Mouse (Mus musculus) c-Kit-positive CD71-positive TER-119-negative erythroid progenitor cells, embryonic 14.5 days (primary cell): ENCODE results near the gene Fuom.
"Not testable (repeated sequence)": the region's sequence is repeated elsewhere in the genome, so short reads cannot be mapped to it uniquely, and the experiment has no call there.

Experiments
- DNase-seq: peaks from one replicate; pipeline ENCODE4 v3.0.0-alpha.2; 2013; ENCODE audit warnings: low read depth

The Fuom gene

DNA sequence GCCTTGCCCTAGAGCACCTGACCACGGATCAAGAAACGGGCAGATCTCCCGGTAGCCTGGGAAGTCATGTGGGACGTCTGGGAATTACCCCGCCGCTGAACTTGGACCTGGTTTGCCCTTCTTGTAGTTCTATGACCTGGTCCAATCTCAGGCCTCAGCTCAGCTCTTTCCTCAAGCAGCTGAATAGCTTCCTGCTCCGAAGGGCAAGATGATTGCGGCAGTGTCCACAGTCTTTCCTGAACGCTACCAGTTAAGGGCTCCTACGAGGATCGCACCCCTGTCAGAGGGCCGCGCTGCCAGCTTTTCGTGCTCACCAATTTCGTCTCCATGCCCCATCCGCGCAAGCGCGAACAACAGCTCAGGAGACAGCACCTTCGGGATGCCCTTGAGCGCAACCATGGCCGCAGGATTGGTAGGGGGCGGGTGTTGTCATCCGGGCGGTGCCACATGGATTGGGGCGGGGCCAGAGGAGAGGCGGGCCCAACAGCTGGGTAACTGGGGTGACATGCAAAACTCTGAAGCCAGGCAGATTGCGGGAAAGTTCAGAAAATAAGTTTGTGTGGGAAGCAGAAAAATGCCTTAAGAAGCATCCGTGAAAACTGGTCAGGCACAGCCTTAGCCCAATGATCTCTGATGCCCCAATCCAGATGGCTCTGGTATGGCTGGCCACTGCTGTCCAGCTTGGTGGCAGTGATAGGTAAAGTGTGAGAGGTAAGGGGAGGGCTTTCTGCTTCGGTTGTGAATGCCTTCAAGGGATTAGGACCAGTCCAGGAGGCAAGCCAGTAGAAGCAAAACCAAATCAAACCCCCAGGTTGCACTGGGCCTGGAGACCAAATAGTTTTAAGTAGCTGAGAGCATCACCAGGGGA lies at the start of gene Fuom:
Gene Fuom, minus strand, starts transcription at position 449 of the 868 bp plus-strand sequence.
- peak; percentile 83 for DNase-seq

DNA sequence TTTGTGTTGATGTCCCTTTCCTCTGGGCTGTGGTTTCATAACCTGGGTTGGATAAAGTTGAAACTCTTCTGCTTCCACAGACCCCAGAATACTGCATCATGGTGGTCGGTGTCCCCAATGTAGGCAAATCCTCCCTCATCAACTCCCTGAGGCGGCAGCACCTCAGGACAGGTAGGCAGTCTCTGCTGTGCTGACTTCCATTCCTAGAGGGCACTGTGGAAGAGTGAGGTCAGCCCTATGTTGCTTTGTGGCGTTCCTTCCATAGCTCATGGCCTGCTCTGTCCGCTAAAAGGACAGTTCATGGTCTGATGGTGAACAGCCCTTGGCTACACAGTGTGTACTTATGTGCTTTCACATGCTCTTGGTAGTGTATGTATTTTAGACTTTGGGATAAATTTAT lies 42.3 kb upstream of the Fuom start:
- no peak for DNase-seq

DNA sequence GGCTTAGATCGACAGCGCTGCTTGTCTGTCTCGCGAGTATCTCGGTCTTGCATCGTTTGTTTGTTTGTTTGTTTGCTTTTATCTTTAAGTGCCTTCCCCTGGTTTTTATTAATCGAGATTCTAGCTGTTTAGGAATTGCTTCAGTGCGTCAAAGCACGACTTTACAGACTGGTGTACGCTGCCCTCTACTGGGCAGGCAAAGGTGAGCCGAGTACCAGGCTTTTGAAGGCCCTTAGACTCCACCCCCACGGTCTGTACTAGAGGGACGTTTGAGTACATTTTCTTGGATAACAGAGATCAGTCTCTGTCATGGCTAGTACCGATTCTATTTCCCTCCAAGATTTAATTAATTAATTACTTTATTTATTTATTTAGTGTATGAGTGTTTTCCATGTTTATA lies 39.1 kb upstream of the Fuom start:
- peak; percentile 68 for DNase-seq

DNA sequence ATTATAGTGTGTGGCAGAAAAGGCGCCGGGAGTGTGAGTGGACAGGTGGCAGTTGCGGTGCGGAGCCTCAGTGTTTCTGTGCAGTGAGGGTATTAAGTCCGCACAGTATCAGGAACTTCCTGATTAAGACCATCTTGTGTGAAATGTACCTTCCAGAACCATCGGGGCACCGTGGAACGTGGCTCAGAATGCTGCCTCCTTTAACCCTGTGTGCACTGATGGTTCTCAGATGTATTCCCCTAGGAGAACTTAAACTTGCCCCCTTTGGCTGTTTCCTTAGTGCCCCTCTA lies 35.7 kb upstream of the Fuom start:
- no peak for DNase-seq

DNA sequence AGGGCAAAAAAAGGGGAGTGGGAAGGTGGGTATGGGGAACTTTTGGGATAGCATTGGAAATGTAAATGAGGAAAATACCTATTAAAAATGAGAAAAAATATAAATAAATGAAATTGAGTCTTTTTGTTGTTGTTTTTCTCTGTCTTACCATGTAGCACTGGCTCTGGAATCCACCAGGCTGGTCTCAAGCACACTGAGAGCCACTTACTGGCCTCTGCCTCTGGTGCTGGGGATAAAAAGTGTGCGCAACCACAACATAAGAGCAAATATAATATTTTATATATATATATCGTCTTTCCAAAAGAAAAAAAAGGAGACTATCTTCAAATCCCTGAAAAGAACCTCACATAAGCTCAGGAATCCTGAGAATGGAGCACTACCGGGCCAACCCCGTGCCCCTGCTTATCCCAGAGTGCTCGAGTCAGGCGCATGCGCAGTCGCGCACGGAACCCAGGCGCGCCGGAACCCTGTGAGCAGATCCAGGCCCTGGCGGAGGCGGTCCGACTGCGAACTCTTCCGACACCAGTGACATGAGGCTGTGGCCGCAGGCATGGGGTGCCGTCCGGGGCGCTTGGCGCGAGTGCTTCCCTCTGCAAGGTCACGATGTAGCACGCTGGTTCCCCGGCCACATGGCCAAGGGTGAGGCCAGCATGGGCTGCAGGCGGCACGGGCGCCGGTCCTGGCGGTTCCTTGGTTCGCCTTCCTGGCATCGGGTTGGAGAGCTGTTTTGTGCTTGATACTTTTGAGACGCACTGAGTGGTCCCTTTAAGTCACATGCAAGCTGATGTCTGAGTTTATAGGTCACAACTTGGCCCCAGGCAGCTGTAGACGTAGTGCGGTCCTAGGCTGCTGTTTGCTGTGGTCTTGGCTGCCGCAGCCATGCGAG lies 35.1 kb upstream of the Fuom start, which contains the start of gene Mtg1:
Gene Mtg1, plus strand, starts transcription at position 430 of the 886 bp plus-strand sequence.
- DNase-seq, result peak; percentile 89

DNA sequence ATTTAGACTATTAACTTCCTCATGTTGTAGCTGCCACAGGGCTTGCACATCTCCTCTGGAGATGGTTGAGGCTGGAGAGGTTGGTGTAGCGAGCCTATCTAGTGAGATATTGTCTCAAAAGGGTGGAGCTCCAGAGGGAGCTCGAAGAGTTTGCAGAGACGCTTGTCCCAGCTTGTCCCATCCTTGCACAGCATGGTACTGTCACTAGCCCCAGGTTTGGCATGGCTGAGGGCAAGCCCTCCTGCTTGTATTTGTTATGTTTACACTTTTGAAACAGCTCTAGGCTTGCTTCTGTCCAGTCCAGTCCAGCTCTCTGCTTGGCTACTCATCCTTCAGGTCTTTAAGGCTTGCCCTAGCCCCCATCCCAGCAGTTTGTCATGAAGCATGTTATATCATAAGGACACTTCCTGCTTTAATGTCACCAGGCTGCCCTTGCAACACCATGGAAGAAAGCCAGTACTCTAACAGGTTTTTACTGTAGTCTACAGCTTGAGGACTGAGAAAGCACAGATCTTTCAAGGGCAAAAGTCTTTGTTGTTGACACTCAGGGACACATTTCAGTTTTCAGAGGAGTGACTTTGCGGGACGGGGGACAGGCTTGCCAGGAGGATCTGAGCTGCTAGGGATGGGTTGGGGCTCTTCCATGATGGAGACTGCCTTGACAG lies 33.0 kb upstream of the Fuom start:
- DNase-seq, result no peak

DNA sequence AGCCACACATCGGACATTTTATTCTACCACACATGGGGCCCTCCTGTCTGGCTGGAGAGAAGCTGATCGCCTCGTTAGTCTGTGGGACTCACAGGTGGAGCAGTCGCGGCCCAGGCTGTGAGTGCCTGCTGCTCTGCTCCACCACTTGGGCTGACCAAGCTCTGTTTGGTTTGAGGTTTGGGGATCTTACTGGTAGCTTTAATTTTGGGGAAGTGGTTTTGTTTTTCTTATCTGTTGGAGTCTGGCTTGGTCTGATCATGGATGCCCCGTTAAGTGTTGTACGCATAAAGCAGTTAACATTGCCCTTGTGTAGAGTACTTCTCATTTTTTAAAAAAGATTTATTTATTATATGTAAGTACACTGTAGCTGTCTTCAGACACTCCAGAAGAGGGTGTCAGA lies 31.8 kb upstream of the Fuom start:
- not testable (repeated sequence) for DNase-seq

DNA sequence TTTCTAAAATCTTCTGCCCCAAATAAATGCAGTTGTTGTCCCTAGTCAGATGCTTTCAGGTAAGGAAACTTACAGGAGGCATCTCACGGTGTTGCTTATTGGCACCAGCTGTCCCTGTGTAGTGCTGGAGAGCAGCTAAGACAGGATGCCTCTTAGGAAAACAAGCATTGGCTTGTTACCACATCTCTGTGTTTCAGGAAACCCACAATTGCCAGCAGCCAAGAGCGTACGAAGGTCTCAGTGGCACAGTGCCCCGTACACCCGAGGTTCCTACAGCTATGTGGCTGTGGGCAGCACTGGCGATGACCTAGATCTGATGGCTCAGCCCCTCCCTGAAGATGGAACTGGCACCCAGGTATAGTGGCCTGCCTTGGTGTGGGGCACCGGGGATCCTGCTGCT lies 29.9 kb upstream of the Fuom start:
- DNase-seq, result not testable (repeated sequence)

DNA sequence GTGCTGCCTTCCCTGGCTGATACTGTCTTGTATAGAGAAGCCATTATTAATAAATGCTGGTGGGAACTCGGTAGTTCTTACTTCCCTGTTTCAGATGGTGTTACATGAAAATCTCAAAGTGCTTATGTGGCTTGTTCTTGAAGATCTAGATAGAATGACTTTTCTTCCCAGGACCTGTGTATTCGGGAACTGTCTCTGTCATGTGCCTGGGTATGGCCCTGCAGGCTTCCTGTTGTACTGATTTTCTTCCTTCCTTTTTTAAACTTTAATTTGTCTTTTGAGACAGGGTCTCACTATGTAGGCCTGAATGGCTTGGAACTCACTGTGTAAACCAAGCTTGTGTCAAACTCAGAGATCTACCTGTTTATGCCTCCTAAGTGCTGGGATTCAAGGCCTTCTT lies 25.7 kb upstream of the Fuom start:
- DNase-seq, result no peak

DNA sequence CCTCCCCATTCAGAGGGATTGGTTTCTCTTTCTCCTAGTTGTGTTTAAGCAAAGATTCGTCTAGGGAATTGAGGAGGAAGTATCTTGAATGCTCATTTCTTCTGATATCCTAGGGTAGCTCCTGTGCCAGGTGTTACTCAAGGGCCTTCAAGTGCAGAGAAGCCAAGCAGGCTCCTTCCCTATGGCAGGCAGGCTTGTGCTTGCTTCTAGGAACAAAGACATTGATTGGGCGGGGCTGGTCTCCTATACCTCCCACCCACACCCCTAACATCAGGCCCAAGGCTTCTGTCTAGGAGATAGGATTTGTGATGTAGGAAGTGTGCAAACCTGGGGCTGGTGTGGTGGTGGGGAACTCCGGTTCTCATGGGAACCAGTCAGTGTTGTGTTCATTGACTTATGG lies 24.7 kb upstream of the Fuom start:
- no peak for DNase-seq

DNA sequence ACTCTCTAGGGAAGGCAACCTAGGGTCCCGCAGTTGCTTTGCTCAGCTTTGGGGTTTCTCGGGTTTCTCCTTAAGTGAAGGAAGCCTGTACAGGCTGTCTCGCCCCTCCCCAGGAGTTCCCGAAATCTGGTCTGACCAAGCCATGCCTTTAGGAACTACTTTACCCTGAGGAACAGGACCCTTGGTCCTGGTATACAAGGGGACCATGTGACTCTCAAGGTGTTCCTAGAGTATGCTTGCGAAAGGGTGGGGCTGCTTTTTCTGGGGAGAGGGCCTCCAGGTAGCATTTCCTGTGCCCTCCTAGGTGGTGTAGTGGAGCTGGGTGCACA lies 23.7 kb upstream of the Fuom start:
- DNase-seq, result no peak

DNA sequence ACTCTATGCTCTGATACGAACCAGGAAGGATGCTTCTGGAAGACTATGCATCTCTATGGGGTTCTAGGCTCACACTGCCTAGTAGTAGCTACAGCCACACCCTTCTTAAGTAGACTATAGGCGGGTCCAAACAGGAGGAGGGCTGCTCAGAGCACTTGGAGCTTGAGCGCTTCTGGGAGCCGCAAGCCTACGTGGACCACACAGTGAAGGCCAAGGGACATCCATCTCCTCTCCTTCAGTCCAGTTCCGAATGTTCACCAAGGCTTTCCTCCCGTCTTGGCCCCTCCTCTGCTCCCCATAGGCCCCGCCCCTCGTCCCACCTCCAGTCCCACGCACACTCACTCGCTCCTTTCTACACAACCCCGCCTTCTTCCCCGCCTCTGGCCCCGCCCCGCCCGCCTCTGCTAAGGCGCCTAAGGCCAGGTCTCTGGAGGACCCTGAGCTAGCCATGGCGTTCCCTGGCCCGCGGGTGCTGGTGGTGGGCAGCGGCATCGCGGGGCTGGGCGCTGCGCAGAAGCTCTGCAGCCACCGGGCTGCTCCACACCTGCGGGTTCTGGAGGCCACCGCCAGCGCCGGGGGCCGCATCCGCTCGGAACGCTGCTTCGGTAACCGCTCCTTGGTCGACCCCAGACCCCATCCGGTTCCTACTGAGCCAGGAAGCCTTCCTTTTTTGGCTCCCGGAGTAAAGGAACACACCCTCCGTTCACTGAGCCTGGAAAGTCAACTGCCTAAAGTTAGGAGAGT lies 23.2 kb upstream of the Fuom start:
- DNase-seq, result peak; percentile 86

DNA sequence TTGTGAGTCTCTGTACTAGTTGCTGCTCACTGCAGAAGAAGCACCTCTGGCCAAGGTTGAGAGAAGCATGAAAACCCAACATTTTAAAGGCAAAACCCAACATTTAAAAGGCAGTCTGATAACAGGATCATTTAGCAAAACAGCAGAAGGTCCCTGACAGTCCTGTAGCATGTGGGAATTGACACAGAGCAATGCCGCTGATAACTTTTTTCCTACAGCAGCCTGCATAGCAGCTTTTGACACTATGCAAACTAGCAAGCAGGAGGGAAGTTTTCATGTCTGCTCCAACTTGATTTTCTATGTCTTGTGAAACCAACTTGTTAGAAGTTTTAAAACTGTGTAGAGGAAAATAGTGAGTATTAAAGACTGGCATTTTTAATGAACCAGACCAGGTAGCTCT lies 22.1 kb upstream of the Fuom start:
- no peak for DNase-seq

DNA sequence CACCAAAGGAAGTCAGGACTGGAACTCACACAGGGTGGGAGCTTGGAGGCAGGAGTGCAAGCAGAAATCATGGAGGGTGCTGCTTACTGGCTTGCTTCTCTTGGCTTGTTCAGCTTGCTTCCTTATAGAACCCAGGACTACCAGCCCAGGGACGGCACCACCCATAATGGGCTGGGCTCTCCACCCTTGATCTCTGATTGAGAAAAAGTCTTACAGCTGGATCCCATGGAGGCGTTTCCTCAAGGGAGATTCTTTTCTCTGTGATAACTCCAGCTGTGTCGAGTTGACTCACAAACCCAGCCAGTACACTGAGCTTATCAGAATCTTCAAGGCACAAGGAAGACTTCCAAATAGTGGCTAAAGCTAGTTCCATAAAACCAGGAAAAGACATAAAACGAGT lies 20.5 kb upstream of the Fuom start:
- no peak for DNase-seq

DNA sequence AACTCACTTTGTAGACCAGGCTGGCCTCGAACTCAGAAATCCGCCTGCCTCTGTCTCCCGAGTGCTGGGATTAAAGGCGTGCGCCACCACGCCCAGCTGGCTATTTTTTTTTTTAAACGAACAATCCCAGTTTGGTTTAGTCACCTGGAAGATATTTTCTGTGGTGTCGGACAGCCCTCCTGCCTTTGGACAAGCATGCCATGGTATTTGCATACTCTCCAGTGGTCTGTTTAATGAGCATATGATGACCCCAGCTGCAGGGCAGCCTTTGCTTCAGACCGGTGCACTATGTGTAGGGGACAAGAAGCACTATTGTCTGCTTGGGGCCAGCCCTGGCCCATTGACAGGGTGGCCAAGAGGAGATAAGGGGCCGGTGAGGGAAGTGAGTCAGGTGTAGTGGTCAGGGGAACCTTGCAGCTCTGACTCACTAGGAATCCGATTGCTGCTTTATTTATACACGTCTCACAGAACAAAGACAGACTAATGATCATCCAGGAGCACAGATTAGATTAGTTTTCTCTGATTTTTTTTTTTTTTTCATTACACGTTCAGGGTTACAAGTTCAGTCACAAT lies 19.2 kb upstream of the Fuom start:
- DNase-seq, result no peak

DNA sequence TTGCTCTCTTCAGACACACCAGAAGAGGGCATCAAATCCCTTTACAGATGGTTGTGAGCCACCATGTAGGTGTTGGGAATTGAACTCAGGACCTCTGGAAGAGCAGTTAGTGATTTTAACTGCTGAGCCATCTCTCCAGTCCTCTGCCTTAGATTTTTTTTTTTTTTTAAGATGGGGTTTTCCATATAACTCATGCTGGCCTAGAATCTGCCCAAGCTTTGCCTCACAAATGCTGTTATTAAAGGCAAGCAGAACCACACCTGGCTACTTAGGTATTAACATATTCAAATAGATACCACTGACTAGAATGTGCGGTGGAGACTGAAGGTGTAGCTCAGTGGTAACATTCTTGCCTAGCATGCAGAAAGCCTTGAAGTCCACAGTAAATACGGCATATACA lies 18.2 kb upstream of the Fuom start:
- DNase-seq, result no peak

DNA sequence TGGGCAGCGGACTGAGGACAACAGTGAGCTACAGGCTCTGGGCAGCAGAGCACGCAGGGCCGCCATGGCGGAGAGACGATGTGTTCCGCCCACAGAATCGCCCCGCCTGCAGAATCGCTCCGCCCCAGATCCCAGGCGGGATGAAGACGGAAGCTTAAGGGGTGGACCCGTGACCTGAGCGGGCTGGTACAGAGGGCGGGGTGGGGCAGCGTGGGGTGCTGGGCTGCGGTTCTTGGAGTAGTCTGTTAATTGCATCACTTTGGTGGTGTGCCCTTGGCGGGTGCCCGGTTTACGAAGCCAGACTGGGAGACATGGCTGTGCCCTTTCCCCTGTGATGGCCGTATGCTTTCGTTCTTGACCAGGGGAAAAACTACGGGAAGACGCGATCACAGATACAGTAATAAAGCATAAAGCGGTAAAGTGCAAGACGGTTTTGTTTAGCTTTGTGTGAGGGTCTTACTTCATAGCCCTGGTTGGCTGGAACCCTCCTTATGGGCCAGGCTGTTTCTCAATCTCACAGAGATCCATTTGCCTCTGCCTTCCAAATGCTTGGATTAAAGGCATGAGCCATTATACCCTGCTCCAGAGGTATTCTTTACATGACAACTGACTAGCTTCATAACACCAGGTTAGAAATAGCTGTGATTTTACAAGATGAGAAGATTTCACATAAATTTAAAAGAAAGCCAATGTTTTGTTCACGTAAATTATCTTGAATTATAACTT lies 14.3 kb upstream of the Fuom start, which contains the start of gene Echs1:
Gene Echs1, minus strand, starts transcription at position 148 of the 726 bp plus-strand sequence.
- peak; percentile 89 for DNase-seq

DNA sequence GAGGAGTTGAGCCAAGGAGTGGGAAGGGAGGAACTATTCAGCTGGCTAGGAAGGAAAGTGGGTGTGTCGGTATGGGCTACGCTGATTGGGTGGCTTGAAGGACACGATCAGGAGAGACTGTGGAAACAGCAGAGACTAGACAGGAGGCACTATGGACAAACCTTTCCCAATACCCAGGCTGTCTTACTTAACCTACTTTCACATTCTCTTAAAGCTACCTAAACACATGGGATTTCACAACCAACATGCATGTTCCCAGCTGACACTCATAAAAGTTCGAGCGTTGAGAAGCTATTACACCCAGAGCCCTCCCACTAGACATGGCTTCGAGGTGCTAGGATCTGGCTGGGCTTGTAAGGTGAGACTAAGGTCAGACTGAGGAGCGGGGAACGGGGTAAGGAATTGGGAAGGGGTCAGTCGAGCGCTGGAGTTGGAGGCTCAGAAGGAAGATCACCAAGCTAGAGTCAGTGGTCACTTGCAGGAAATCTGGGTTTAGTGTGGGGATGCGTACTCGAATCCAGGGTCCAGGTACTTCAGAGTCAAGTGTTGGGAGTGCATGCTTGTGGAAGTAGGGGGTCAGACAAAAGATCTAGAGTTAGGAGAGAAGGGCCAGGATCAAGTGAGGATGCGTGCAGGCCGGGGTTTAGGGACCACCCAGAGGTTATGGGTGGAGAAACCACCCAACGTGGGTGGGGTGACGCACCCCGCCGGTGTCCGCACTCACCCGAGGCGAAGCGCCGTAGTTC lies 13.5 kb upstream of the Fuom start, which contains the start of gene Paox:
Gene Paox, plus strand, starts transcription at position 217 of the 746 bp plus-strand sequence.
- DNase-seq, result no peak

DNA sequence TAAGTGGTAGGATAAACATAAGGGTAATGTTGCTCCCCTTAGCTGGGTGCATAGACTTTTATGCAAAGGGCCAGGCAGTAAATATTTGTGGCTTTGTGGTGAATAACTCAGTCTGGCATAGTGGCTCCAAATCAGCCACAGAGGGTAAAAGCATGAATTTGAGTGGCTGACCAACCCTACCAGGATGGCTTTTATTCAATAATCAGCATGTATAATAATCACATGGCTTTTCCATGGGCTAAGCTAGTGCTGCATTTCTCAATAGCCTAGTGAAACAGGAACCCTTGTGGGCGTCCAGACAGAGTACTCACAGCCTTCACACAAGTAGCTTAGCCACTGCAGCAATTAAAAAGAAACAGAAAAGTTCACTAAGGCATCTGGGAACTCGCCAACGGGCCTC lies 9.7 kb upstream of the Fuom start:
- no peak for DNase-seq

DNA sequence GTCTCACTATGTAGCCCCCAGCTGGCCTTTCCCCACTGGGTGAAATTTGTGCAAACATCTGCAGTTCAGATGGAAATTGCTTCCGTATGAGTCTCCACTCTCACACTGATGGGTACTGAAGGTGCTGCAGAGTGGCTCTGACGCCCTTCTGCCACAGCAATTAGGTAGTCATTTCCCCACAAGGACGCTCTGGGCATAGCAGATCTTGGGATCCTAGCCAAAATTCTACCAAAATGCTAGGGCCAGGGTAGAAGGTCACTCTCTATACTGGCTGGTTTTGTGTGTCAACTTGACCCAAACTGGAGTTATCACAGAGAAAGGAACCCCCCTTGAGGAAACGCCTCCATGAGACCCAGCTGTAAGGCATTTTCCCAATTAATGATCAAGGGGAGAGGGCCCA lies 1.8 kb upstream of the Fuom start:
- no peak for DNase-seq
